Mouse (Mus musculus) liver, adult 2 months (tissue): ENCODE measurements around the gene Hba-a1. TPM values are rescaled to one million over a fixed set of nuclear protein-coding genes. Genes with fewer than 3 reads are reported as not detected.

Experiments used
- DNase-seq: peaks from one replicate; pipeline ENCODE4 v3.0.0-alpha.2; 2011; ENCODE audit warnings: low read depth, low spot score; ENCODE audit errors: extremely low read depth
- H3K27ac ChIP-seq: fragments of 200-500 bp; replicated peaks from 2 replicates; pipeline ENCODE4 v1.5.1; 2012; ENCODE audit warnings: low read depth, mild to moderate bottlenecking, control low read depth, inconsistent platforms, low read length; ENCODE audit not compliant: insufficient read depth
- H3K27me3 ChIP-seq: fragments of 200-500 bp; 2 replicates; pipeline ENCODE4 v1.6.1; 2012; ENCODE audit warnings: mild to moderate bottlenecking, moderate library complexity, low read length, inconsistent platforms; ENCODE audit not compliant: control insufficient read depth, insufficient read depth
- H3K36me3 ChIP-seq: fragments of 200-500 bp; 2 replicates; pipeline ENCODE4 v1.6.1; 2012; ENCODE audit warnings: low read length, inconsistent platforms; ENCODE audit not compliant: control insufficient read depth, insufficient read depth
- H3K4me1 ChIP-seq: fragments of 200-500 bp; 2 replicates; pipeline ENCODE4 v1.6.1; 2011; ENCODE audit warnings: low read length; ENCODE audit not compliant: control insufficient read depth, insufficient read depth
- H3K4me3 ChIP-seq: fragments of 200-500 bp; 2 replicates; pipeline ENCODE4 v1.5.1; 2011; ENCODE audit warnings: low read depth, mild to moderate bottlenecking, control low read depth, low read length, moderate library complexity; ENCODE audit not compliant: insufficient read depth
- H3K79me2 ChIP-seq: fragments of 200-500 bp; 2 replicates; pipeline ENCODE4 v1.6.1; 2012; ENCODE audit warnings: inconsistent platforms, mild to moderate bottlenecking, low read length, moderate library complexity; ENCODE audit not compliant: control insufficient read depth, insufficient read depth
- H3K9ac ChIP-seq: fragments of 200-500 bp; 2 replicates; pipeline ENCODE4 v1.6.1; 2012; ENCODE audit warnings: low read depth, mild to moderate bottlenecking, control low read depth, inconsistent platforms, low read length
- CTCF ChIP-seq: fragments of 200-500 bp; IDR thresholded peaks from 2 replicates; pipeline ENCODE4 v1.5.1; 2011; ENCODE audit warnings: low read depth, low read length, control low read depth
- POLR2A ChIP-seq: fragments of 200-500 bp; IDR thresholded peaks from 2 replicates; pipeline ENCODE4 v1.6.1; 2011; ENCODE audit warnings: low read length, control low read depth; ENCODE audit not compliant: insufficient read depth; ENCODE audit errors: extremely low read depth
- WGBS: fragments of 180-500 bp; shearing (Covaris S2); methylation state at CpG from one replicate; pipeline ENCODE4 v1.1.7; 2018; 5-methylcytosine and 5-hydroxymethylcytosine counted together
- polyA plus RNA-seq: library from polyadenylated mRNA; depleted of rRNA; stranded (reverse); fragments of >200 nt; gene quantifications from 2 replicates; pipeline ENCODE4 v1.2.3, GENCODE M21; 2012
- total RNA-seq: library from RNA; depleted of rRNA; stranded (reverse); fragments of >200 nt; gene quantifications from 2 replicates; pipeline ENCODE4 v1.2.3, GENCODE M21; 2014

The Hba-a1 gene
- total and polyA plus RNA-seq, 2 experiments: 146 to 696 TPM

- Histone ChIP-seq H3K27ac (peak overlapping the region; percentile 73; the same call in 1 of the 2 replicates), H3K27me3 (no peaks in the 10 kb centered on the region), H3K4me1 (no peaks in the 10 kb centered on the region; the same call in 1 of the 2 replicates), H3K4me3 (peak overlapping the region; percentile 97), H3K79me2 (peaks cover 9% of the 10 kb centered on the region; the same call in 1 of the 2 replicates), H3K9ac (peak overlapping the region; percentile 91; the same call in 1 of the 2 replicates), H3K36me3 (peaks cover 4% of the 10 kb centered on the region)
- 28% methylated on average over 6 of the region's 6 CpGs for WGBS
- TF ChIP-seq POLR2A: no peak
- TF ChIP-seq CTCF: no peak
- peak; percentile 1 for DNase-seq
Observed at GRCm38 (mm10) chr11:32266776-32267175, 16.5 kb upstream of the Hba-a1 start.

GRCm38 (mm10) chr11:32267188-32267884 is 16.0 kb upstream of the Hba-a1 start, which contains the start of gene Nprl3:
Gene Nprl3, minus strand, starts transcription at chr11:32267707.
- Histone ChIP-seq H3K9ac (peak within 1 kb of the TSS; percentile 91), H3K4me1 (no peaks in the 10 kb centered on the region; the same call in 1 of the 2 replicates), H3K4me3 (peak within 1 kb of the TSS; percentile 97), H3K27ac (peak within 1 kb of the TSS; percentile 73), H3K27me3 (no peaks in the 10 kb centered on the region), H3K36me3 (no peaks in the 10 kb centered on the region; the same call in 1 of the 2 replicates), H3K79me2 (peaks cover 9% of the 10 kb centered on the region; the same call in 1 of the 2 replicates)
- WGBS: under 1% methylated on average over 54 of the region's 54 CpGs
- TF ChIP-seq CTCF (no peak), POLR2A (peak; percentile 79)
- DNase-seq: peak; percentile 74

GRCm38 (mm10) chr11:32267964-32268363 is 15.3 kb upstream of the Hba-a1 start:
- H3K9ac ChIP-seq: no peak overlapping the region
- no peaks in the 10 kb centered on the region; the same call in 1 of the 2 replicates for H3K4me1 ChIP-seq
- no peaks in the 10 kb centered on the region for H3K36me3 ChIP-seq
- H3K27ac ChIP-seq: no peak overlapping the region
- H3K79me2 ChIP-seq: peaks cover 9% of the 10 kb centered on the region; the same call in 1 of the 2 replicates
- no peak overlapping the region for H3K4me3 ChIP-seq
- H3K27me3 ChIP-seq: no peaks in the 10 kb centered on the region
- TF ChIP-seq CTCF: no peak
- TF ChIP-seq POLR2A: no peak
- WGBS: 35% methylated on average over 5 of the region's 5 CpGs
- DNase-seq: no peak

- WGBS: 83% methylated on average over 5 of the region's 5 CpGs
- Histone ChIP-seq H3K36me3 (no peaks in the 10 kb centered on the region), H3K27me3 (no peaks in the 10 kb centered on the region), H3K27ac (no peak overlapping the region), H3K4me3 (no peak overlapping the region), H3K79me2 (peaks cover 9% of the 10 kb centered on the region; the same call in 1 of the 2 replicates), H3K4me1 (no peaks in the 10 kb centered on the region; the same call in 1 of the 2 replicates), H3K9ac (no peak overlapping the region)
- no peak for DNase-seq
- TF ChIP-seq POLR2A (no peak), CTCF (no peak)
Observed at GRCm38 (mm10) chr11:32268952-32269351, 14.4 kb upstream of the Hba-a1 start.

GRCm38 (mm10) chr11:32271178-32271577 is 12.1 kb upstream of the Hba-a1 start:
- no peak for DNase-seq
- WGBS: 57% methylated on average over 4 of the region's 4 CpGs
- H3K79me2 ChIP-seq: peaks cover 5% of the 10 kb centered on the region; the same call in 1 of the 2 replicates
- H3K4me1 ChIP-seq: no peaks in the 10 kb centered on the region; the same call in 1 of the 2 replicates
- TF ChIP-seq POLR2A (no peak), CTCF (no peak)
- H3K4me3 ChIP-seq: no peak overlapping the region
- H3K36me3 ChIP-seq: no peaks in the 10 kb centered on the region
- H3K9ac ChIP-seq: no peak overlapping the region
- no peaks in the 10 kb centered on the region for H3K27me3 ChIP-seq
- no peak overlapping the region for H3K27ac ChIP-seq

GRCm38 (mm10) chr11:32276347-32276746 is 7.0 kb upstream of the Hba-a1 start, which contains the start of gene Hba-x:
Gene Hba-x, plus strand, starts transcription at chr11:32276400.
- H3K9ac ChIP-seq: no peak within 1 kb of the TSS

More at GRCm38 (mm10) chr11:32276347-32276746, 7.0 kb upstream of the Hba-a1 start, which contains the start of gene Hba-x:
- Histone ChIP-seq H3K4me1 (no peaks in the 10 kb centered on the region), H3K4me3 (no peak within 1 kb of the TSS), H3K36me3 (no peaks in the 10 kb centered on the region), H3K27me3 (0 out of 2 replicates have a peak, but pooled peaks cover 2% of the 10 kb centered on the region), H3K27ac (no peak within 1 kb of the TSS), H3K79me2 (no peaks in the 10 kb centered on the region)
- no peak for TF ChIP-seq POLR2A
- no peak for TF ChIP-seq CTCF
- no peak for DNase-seq
- 75% methylated on average over 3 of the region's 3 CpGs for WGBS
